8 mouse cellular contexts compared by ENCODE assay signal in genomic region chr2:30415157-30415935, GRCm38 (mm10). TPM values are rescaled to one million over a fixed set of nuclear protein-coding genes. Genes with fewer than 3 reads are reported as not detected.
A peak's percentile ranks its signal among the peaks of the same experiment; 100 is the strongest.
DNase-seq lines count a peak whose midpoint lies in the region; ATAC-seq lines count a peak whose summit lies in the region.

Crat (minus strand) TSS chr2:30415813.

- H3K4me1 ChIP-seq in hindbrain, embryonic 13.5 days (replicated peaks), result peaks cover 58% of the 10 kb centered on the region

- H3K36me3 ChIP-seq in hindbrain, embryonic 13.5 days, result peaks cover 24% of the 10 kb centered on the region

- peak within 1 kb of the TSS; percentile 98 for H3K27ac ChIP-seq in hindbrain, embryonic 13.5 days

- 2% methylated on average over 58 of the region's 58 CpGs for WGBS in hindbrain, embryonic 13.5 days

- peak within 1 kb of the TSS; percentile 96 for H3K9ac ChIP-seq in hindbrain, embryonic 13.5 days

- H3K4me3 ChIP-seq in hindbrain, embryonic 13.5 days, result peak within 1 kb of the TSS; percentile 88

- H3K27me3 ChIP-seq in hindbrain, embryonic 13.5 days, result peaks cover 3% of the 10 kb centered on the region; the same call in 1 of the 2 replicates

- ATAC-seq in activated CD4-positive, CD25-positive, alpha-beta regulatory T cell, adult 4 months, result peak; percentile 71
- peak; percentile 91 for ATAC-seq in hindbrain, embryonic 13.5 days (ENCODE audit: low FRiP score)

- H3K9me3 ChIP-seq in hindbrain, embryonic 13.5 days, result no peaks in the 10 kb centered on the region

- peak; percentile 93 to 96 for DNase-seq in cerebellum, postnatal 25 days
- DNase-seq in frontal cortex, postnatal 25 days (ENCODE audit: low spot score in 2 of 2), result peak; percentile 77 to 85
- DNase-seq in left cerebral cortex, adult 18-20 months (ENCODE audit: low spot score in 2 of 2), result peak; percentile 87 to 91
- peak; percentile 94 to 97 for DNase-seq in lung, postnatal 4 days
- peak; percentile 94 for DNase-seq in right cerebral cortex, adult 18-20 months
- peak; percentile 91 to 95 for DNase-seq in urinary bladder, postnatal 36 days (ENCODE audit: low spot score in 2 of 2)

- peak within 1 kb of the TSS; percentile 73 for H3K4me2 ChIP-seq in hindbrain, embryonic 13.5 days

RNA-seq across cellular contexts. Expression of gene Crat, which starts in this region (rescaled TPM):
- polyA plus RNA-seq in activated CD4-positive, CD25-positive, alpha-beta regulatory T cell, adult 4 months (2017; shearing (Covaris generic)), result 1 to 10 TPM; 2.9 to 3.5 TPM
- polyA plus RNA-seq in hindbrain, embryonic 13.5 days (2015; fragmentation: Nextera tagmentation; extraction: Ambion mirVana), result 22.1 and 24.0 TPM in 2 replicates
- total RNA-seq in left cerebral cortex, adult 18-20 months (2021), result 10 to 100 TPM; 53.7 to 57.3 TPM

Comparison
In these comparisons a context has a peak if more than half of its experiments do, and no peak if none do; other contexts are left out.
1. Peak in every context shown above with its lines: DNase-seq, ATAC-seq, H3K4me3 ChIP-seq and H3K27ac ChIP-seq.